Mouse (Mus musculus) kidney, embryonic 16.5 days (tissue): ENCODE measurements at regions not wholly inside any gene's neighbourhood (a gene's known extent, or its start where the extent isn't known, plus 50 kb on each side); places are given as distances from the start of the nearest gene placed in this dataset.

Experiments
- ATAC-seq: fragments of 200-750 bp; cut with Nextera tagmentation; 2 replicates; pipeline ENCODE4 v1.8.0; 2017; ENCODE audit warnings: moderate TSS enrichment; ENCODE audit not compliant: low FRiP score, low TSS enrichment
- H3K27ac ChIP-seq: fragments of 300-500 bp; sonication (generic); 2 replicates; pipeline ENCODE4 v1.5.1; 2014; ENCODE audit warnings: low read length
- H3K27me3 ChIP-seq: fragments of 300-500 bp; sonication (generic); 2 replicates; pipeline ENCODE4 v1.6.1; 2014; ENCODE audit warnings: low read length, control low read depth, mixed read lengths; ENCODE audit not compliant: insufficient read depth
- H3K36me3 ChIP-seq: fragments of 300-500 bp; sonication (generic); 2 replicates; pipeline ENCODE4 v1.6.1; 2014; ENCODE audit warnings: low read length, control low read depth, mixed read lengths; ENCODE audit not compliant: insufficient read depth
- H3K4me1 ChIP-seq: fragments of 300-500 bp; sonication (generic); 2 replicates; pipeline ENCODE4 v1.6.1; 2014; ENCODE audit warnings: low read length, control low read depth, mixed read lengths; ENCODE audit not compliant: insufficient read depth
- H3K4me2 ChIP-seq: fragments of 300-500 bp; sonication (generic); replicated peaks from 2 replicates; pipeline ENCODE4 v1.6.1; 2014; ENCODE audit warnings: low read depth, low read length
- H3K4me3 ChIP-seq: fragments of 300-500 bp; sonication (generic); 2 replicates; pipeline ENCODE4 v1.5.1; 2014; ENCODE audit warnings: mild to moderate bottlenecking, low read length
- H3K9ac ChIP-seq: fragments of 300-500 bp; sonication (generic); replicated peaks from 2 replicates; pipeline ENCODE4 v1.6.1; 2014; ENCODE audit warnings: low read length
- H3K9me3 ChIP-seq: fragments of 300-500 bp; sonication (generic); 2 replicates; pipeline ENCODE4 v1.6.1; 2016; ENCODE audit warnings: low read length, control low read depth
- WGBS: fragments of 180-500 bp; shearing (Covaris S2); extraction: QIAGEN DNeasy Blood & Tissue Kit; methylation state at CpG from one replicate; pipeline ENCODE4 v1.1.7; 2014; 5-methylcytosine and 5-hydroxymethylcytosine counted together

GRCm38 (mm10) chr2:9691906-9692305 lies 189.1 kb upstream of the 4930412O13Rik start:
- Histone ChIP-seq H3K4me2 (no peak overlapping the region), H3K27me3 (no peaks in the 10 kb centered on the region), H3K36me3 (no peaks in the 10 kb centered on the region), H3K9ac (no peak overlapping the region), H3K4me3 (no peak overlapping the region), H3K4me1 (no peaks in the 10 kb centered on the region), H3K27ac (no peak overlapping the region), H3K9me3 (no peaks in the 10 kb centered on the region)
- ATAC-seq: no peak
- WGBS: 67% methylated on average over 8 of the region's 8 CpGs

GRCm38 (mm10) chr2:9693351-9693750 lies 187.7 kb upstream of the 4930412O13Rik start:
- no peaks in the 10 kb centered on the region for H3K27me3 ChIP-seq
- no peaks in the 10 kb centered on the region for H3K36me3 ChIP-seq
- no peak overlapping the region for H3K4me3 ChIP-seq
- H3K9ac ChIP-seq: no peak overlapping the region
- H3K9me3 ChIP-seq: no peaks in the 10 kb centered on the region
- H3K27ac ChIP-seq: no peak overlapping the region
- WGBS: 71% methylated on average over 9 of the region's 9 CpGs
- ATAC-seq: no peak
- no peaks in the 10 kb centered on the region for H3K4me1 ChIP-seq
- H3K4me2 ChIP-seq: no peak overlapping the region

GRCm38 (mm10) chr2:9694178-9694577 lies 186.9 kb upstream of the 4930412O13Rik start:
- no peaks in the 10 kb centered on the region for H3K36me3 ChIP-seq
- no peak overlapping the region for H3K4me2 ChIP-seq
- H3K27me3 ChIP-seq: no peaks in the 10 kb centered on the region
- 51% methylated on average over 8 of the region's 8 CpGs for WGBS
- no peak overlapping the region for H3K9ac ChIP-seq
- ATAC-seq: no peak
- no peaks in the 10 kb centered on the region for H3K4me1 ChIP-seq
- H3K4me3 ChIP-seq: no peak overlapping the region
- H3K27ac ChIP-seq: no peak overlapping the region
- H3K9me3 ChIP-seq: no peaks in the 10 kb centered on the region

- no peak overlapping the region for H3K4me3 ChIP-seq
- no peaks in the 10 kb centered on the region for H3K27me3 ChIP-seq
- 83% methylated on average over 6 of the region's 6 CpGs for WGBS
These were observed 183.3 kb upstream of the 4930412O13Rik start for GRCm38 (mm10) chr2:9697591-9698345.

GRCm38 (mm10) chr2:9704266-9704665 lies 176.8 kb upstream of the 4930412O13Rik start:
- Histone ChIP-seq H3K9ac (no peak overlapping the region), H3K4me1 (no peaks in the 10 kb centered on the region), H3K36me3 (no peaks in the 10 kb centered on the region), H3K4me3 (no peak overlapping the region), H3K9me3 (no peaks in the 10 kb centered on the region), H3K27ac (no peak overlapping the region), H3K4me2 (no peak overlapping the region), H3K27me3 (no peaks in the 10 kb centered on the region)
- WGBS: 86% methylated on average over 3 of the region's 3 CpGs
- ATAC-seq: no peak

More at GRCm38 (mm10) chr2:9697591-9698345, 183.3 kb upstream of the 4930412O13Rik start:
- Histone ChIP-seq H3K4me1 (no peaks in the 10 kb centered on the region), H3K4me2 (no peak overlapping the region), H3K36me3 (no peaks in the 10 kb centered on the region), H3K27ac (no peak overlapping the region), H3K9me3 (no peaks in the 10 kb centered on the region), H3K9ac (no peak overlapping the region)
- no peak for ATAC-seq

GRCm38 (mm10) chr2:9709466-9709865 lies 171.6 kb upstream of the 4930412O13Rik start:
- WGBS: 80% methylated on average over 7 of the region's 7 CpGs
- H3K9me3 ChIP-seq: no peaks in the 10 kb centered on the region
- no peak overlapping the region for H3K27ac ChIP-seq
- no peak for ATAC-seq
- H3K27me3 ChIP-seq: no peaks in the 10 kb centered on the region
- H3K4me1 ChIP-seq: no peaks in the 10 kb centered on the region
- H3K9ac ChIP-seq: no peak overlapping the region
- H3K4me2 ChIP-seq: no peak overlapping the region
- H3K36me3 ChIP-seq: no peaks in the 10 kb centered on the region
- no peak overlapping the region for H3K4me3 ChIP-seq

- no peak overlapping the region for H3K4me3 ChIP-seq
- H3K27ac ChIP-seq: no peak overlapping the region
- H3K27me3 ChIP-seq: no peaks in the 10 kb centered on the region
- no peak overlapping the region for H3K4me2 ChIP-seq
- H3K36me3 ChIP-seq: no peaks in the 10 kb centered on the region
- no peak for ATAC-seq
- no peaks in the 10 kb centered on the region for H3K9me3 ChIP-seq
- H3K9ac ChIP-seq: no peak overlapping the region
- WGBS: 43% methylated on average over 1 of the region's 1 CpGs
- no peaks in the 10 kb centered on the region for H3K4me1 ChIP-seq
These were observed 163.1 kb upstream of the 4930412O13Rik start for GRCm38 (mm10) chr2:9717904-9718303.

GRCm38 (mm10) chr2:9733243-9733642 lies 147.8 kb upstream of the 4930412O13Rik start:
- no peaks in the 10 kb centered on the region for H3K27me3 ChIP-seq
- no peak for ATAC-seq
- H3K9me3 ChIP-seq: no peaks in the 10 kb centered on the region
- H3K4me2 ChIP-seq: no peak overlapping the region
- H3K4me3 ChIP-seq: no peak overlapping the region
- no peaks in the 10 kb centered on the region for H3K4me1 ChIP-seq
- no peaks in the 10 kb centered on the region for H3K36me3 ChIP-seq
- H3K27ac ChIP-seq: no peak overlapping the region
- WGBS: 83% methylated on average over 7 of the region's 7 CpGs
- no peak overlapping the region for H3K9ac ChIP-seq

GRCm38 (mm10) chr2:9744181-9744580 lies 136.9 kb upstream of the 4930412O13Rik start:
- Histone ChIP-seq H3K9me3 (no peaks in the 10 kb centered on the region), H3K4me2 (no peak overlapping the region), H3K9ac (no peak overlapping the region), H3K27me3 (no peaks in the 10 kb centered on the region), H3K4me1 (no peaks in the 10 kb centered on the region), H3K27ac (no peak overlapping the region), H3K4me3 (no peak overlapping the region), H3K36me3 (no peaks in the 10 kb centered on the region)
- WGBS: 89% methylated on average over 3 of the region's 3 CpGs
- ATAC-seq: no peak

GRCm38 (mm10) chr2:9749829-9750788 lies 130.9 kb upstream of the 4930412O13Rik start:
- WGBS: 49% methylated on average over 11 of the region's 11 CpGs
- H3K9me3 ChIP-seq: no peaks in the 10 kb centered on the region
- no peak for ATAC-seq

More at GRCm38 (mm10) chr2:9749829-9750788, 130.9 kb upstream of the 4930412O13Rik start:
- Histone ChIP-seq H3K4me1 (no peaks in the 10 kb centered on the region), H3K27me3 (no peaks in the 10 kb centered on the region), H3K36me3 (no peaks in the 10 kb centered on the region), H3K27ac (no peak overlapping the region), H3K9ac (no peak overlapping the region), H3K4me2 (no peak overlapping the region), H3K4me3 (no peak overlapping the region)
